Mouse (Mus musculus): ENCODE measurements around the gene Grpel1. TPM values are rescaled to one million over a fixed set of nuclear protein-coding genes. Genes with fewer than 3 reads are reported as not detected.

The Grpel1 gene
- polyA plus RNA-seq, 1 experiment from 2014 or later = 42.8 TPM

DNA sequence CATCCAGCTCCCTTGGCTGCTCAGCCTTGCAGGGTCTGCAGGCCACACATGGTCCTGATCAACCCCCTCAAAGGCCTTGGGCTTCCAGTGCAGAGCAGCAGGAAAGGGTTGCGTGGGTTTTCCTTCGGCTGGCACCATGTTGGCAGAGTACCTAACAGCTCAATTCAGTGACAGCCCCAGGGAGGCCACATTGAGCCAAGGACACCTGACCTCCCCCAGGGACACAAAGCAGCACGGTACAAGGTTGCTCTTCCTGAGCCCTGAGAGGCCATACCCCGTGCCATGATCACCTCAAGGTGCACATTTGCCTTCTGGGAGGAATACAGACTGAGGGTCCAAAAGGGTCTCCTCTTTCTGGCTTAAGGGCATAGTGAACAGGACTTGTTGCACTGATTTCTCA lies 20.2 kb upstream of the Grpel1 start:
- no peak overlapping the region for H3K9ac ChIP-seq (replicated peaks)
- WGBS = 54% methylated on average over 4 of the region's 4 CpGs
- no peak overlapping the region for H3K4me2 ChIP-seq
- H3K36me3 ChIP-seq = no peaks in the 10 kb centered on the region
- no peaks in the 10 kb centered on the region for H3K27me3 ChIP-seq (replicated peaks)
- H3K4me1 ChIP-seq = peaks cover 14% of the 10 kb centered on the region
- H3K27ac ChIP-seq (replicated peaks) = no peak overlapping the region
- no peak for ATAC-seq (ENCODE audit: low FRiP score)
- no peaks in the 10 kb centered on the region for H3K9me3 ChIP-seq (replicated peaks)
- H3K4me3 ChIP-seq (replicated peaks) = no peak overlapping the region

- peaks cover 14% of the 10 kb centered on the region for H3K4me1 ChIP-seq
- ATAC-seq (ENCODE audit: low FRiP score) = peak; percentile 26; the same call in 1 of the 2 replicates
- no peaks in the 10 kb centered on the region for H3K27me3 ChIP-seq (replicated peaks)
- H3K36me3 ChIP-seq = no peaks in the 10 kb centered on the region
- no peak overlapping the region for H3K4me2 ChIP-seq
- H3K4me3 ChIP-seq (replicated peaks) = no peak overlapping the region
- H3K9me3 ChIP-seq (replicated peaks) = no peaks in the 10 kb centered on the region
- H3K27ac ChIP-seq (replicated peaks) = 0 out of 2 replicates have a peak overlapping the region, but pooled peaks have one; percentile 9
- H3K9ac ChIP-seq (replicated peaks) = no peak overlapping the region
- whole genome bisulfite sequencing = 23% methylated on average over 8 of the region's 8 CpGs
Measured at GRCm38 (mm10) chr5:36445028-36445427, 19.8 kb upstream of the Grpel1 start.

- Histone ChIP-seq H3K4me1 (peaks cover 15% of the 10 kb centered on the region), H3K27me3 (replicated peaks) (no peaks in the 10 kb centered on the region), H3K9me3 (replicated peaks) (no peaks in the 10 kb centered on the region), H3K27ac (replicated peaks) (no peak overlapping the region), H3K36me3 (no peaks in the 10 kb centered on the region), H3K4me3 (replicated peaks) (no peak overlapping the region), H3K4me2 (no peak overlapping the region), H3K9ac (replicated peaks) (no peak overlapping the region)
- WGBS = 50% methylated on average over 9 of the region's 9 CpGs
- ATAC-seq (ENCODE audit: low FRiP score) = no peak
Measured at GRCm38 (mm10) chr5:36446166-36446890, 18.5 kb upstream of the Grpel1 start.

DNA sequence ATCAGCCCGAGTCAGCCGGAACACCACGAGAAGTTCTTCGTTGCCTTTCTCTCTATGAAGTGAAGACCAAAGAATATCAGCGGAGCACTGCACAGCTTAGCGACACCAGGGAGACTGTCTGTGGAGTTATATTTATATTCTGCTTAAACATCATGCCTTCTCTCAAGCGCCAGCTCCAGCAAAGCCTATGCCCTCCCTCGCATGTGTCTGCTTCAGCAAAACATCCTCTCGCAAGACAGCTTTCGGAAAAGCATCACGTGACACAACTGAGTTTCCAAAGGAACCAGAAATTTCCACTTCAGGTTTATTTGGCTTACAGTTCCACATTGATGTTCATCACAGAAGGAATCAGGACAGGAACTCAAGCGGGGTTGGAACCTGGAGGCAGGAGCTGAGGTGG lies 16.9 kb upstream of the Grpel1 start:
- WGBS = 94% methylated on average over 12 of the region's 12 CpGs
- no peak for ATAC-seq (ENCODE audit: low FRiP score)
- Histone ChIP-seq H3K4me1 (peaks cover 16% of the 10 kb centered on the region), H3K9ac (replicated peaks) (no peak overlapping the region), H3K4me3 (replicated peaks) (no peak overlapping the region), H3K36me3 (no peaks in the 10 kb centered on the region), H3K27me3 (replicated peaks) (no peaks in the 10 kb centered on the region), H3K4me2 (no peak overlapping the region), H3K27ac (replicated peaks) (no peak overlapping the region), H3K9me3 (replicated peaks) (no peaks in the 10 kb centered on the region)

- 87% methylated on average over 6 of the region's 6 CpGs for WGBS
- Histone ChIP-seq H3K27ac (replicated peaks) (no peak overlapping the region), H3K4me2 (no peak overlapping the region), H3K9me3 (replicated peaks) (no peaks in the 10 kb centered on the region), H3K27me3 (replicated peaks) (no peaks in the 10 kb centered on the region), H3K9ac (replicated peaks) (no peak overlapping the region), H3K36me3 (no peaks in the 10 kb centered on the region), H3K4me1 (peaks cover 16% of the 10 kb centered on the region), H3K4me3 (replicated peaks) (no peak overlapping the region)
- no peak for ATAC-seq (ENCODE audit: low FRiP score)
Measured at GRCm38 (mm10) chr5:36449710-36450358, 15.0 kb upstream of the Grpel1 start.

DNA sequence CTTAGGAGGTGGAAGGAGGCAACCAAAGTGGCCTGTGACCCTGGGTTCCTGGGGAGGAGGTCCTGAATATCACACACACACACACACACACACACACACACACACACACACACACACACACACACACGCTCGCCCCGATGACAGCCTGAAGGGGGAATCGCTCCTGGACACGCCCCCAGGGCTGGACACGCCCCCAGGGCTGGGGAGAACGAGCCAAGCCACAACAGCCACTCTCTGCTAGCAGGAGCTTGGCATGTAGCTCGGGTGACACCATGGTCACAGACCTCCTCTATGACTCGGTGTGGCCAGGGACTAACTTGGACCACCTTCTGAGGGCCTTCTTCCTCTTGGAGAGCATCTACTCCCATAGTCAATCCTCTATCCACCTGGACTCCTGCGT lies 13.7 kb upstream of the Grpel1 start:
- Histone ChIP-seq H3K27me3 (replicated peaks) (no peaks in the 10 kb centered on the region), H3K4me2 (no peak overlapping the region), H3K9ac (replicated peaks) (no peak overlapping the region), H3K27ac (replicated peaks) (no peak overlapping the region), H3K4me3 (replicated peaks) (no peak overlapping the region), H3K36me3 (no peaks in the 10 kb centered on the region), H3K4me1 (peaks cover 5% of the 10 kb centered on the region; the same call in 1 of the 2 replicates), H3K9me3 (replicated peaks) (no peaks in the 10 kb centered on the region)
- no peak for ATAC-seq (ENCODE audit: low FRiP score)
- WGBS = 26% methylated on average over 9 of the region's 10 CpGs

DNA sequence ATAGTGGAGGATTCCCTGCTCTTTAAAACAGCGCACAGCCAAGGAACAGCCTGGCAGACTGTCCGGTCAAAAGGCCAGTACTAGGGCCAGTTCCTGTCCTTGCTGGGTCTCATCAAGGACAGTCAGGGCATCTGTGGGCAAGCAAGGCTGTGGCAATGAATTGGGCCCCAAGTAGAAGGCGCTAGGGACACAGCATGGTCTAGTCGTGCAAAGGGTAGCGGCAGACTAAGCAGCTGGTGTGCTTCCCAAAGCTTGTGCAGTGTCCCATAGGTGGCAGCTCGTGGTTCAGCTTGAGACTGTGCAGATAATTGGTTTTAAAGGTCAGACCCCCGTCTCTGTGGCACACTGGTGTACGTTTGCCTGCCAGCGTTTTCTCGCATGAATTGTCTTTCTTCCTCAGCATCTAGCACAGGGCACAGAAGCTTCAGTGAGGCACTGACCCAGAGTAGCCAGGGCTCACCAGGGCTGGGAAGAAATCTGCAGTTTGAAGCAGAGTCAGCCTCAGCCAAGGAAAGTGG lies 12.9 kb upstream of the Grpel1 start:
- 59% methylated on average over 10 of the region's 10 CpGs for WGBS
- Histone ChIP-seq H3K9ac (replicated peaks) (no peak overlapping the region), H3K4me1 (peaks cover 3% of the 10 kb centered on the region; the same call in 1 of the 2 replicates), H3K4me3 (replicated peaks) (no peak overlapping the region), H3K4me2 (no peak overlapping the region), H3K9me3 (replicated peaks) (no peaks in the 10 kb centered on the region), H3K36me3 (no peaks in the 10 kb centered on the region), H3K27ac (replicated peaks) (no peak overlapping the region), H3K27me3 (replicated peaks) (no peaks in the 10 kb centered on the region)
- no peak for ATAC-seq (ENCODE audit: low FRiP score)

- Histone ChIP-seq H3K9ac (replicated peaks) (no peak overlapping the region), H3K4me2 (no peak overlapping the region), H3K27me3 (replicated peaks) (no peaks in the 10 kb centered on the region), H3K4me3 (replicated peaks) (no peak overlapping the region), H3K9me3 (replicated peaks) (no peaks in the 10 kb centered on the region), H3K36me3 (no peaks in the 10 kb centered on the region), H3K4me1 (peaks cover 3% of the 10 kb centered on the region; the same call in 1 of the 2 replicates), H3K27ac (replicated peaks) (no peak overlapping the region)
- ATAC-seq (ENCODE audit: low FRiP score) = no peak
- WGBS = 87% methylated on average over 6 of the region's 6 CpGs
Measured at GRCm38 (mm10) chr5:36452821-36453220, 12.0 kb upstream of the Grpel1 start.

DNA sequence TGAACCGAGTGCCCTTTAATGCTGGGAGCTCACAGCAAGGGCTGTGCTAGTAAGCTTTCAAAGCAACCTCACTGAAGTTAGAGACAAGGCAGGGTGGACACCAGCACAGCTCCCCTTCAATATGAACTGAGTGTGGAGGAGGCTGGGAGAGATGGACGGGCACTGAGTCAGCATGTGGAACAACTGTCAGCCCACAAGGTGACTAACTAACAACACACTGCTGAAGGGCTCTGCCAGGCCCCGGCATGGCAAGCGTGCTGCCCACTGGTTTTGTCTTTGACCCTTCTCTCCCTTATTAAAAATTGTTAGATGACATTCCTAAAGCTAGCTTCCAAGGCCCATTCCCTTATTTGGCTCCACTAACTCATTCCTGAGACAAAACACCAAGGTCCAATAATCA lies 7.1 kb upstream of the Grpel1 start:
- WGBS = 86% methylated on average over 4 of the region's 4 CpGs
- Histone ChIP-seq H3K27me3 (replicated peaks) (no peaks in the 10 kb centered on the region), H3K9ac (replicated peaks) (no peak overlapping the region), H3K4me1 (no peaks in the 10 kb centered on the region), H3K4me3 (replicated peaks) (no peak overlapping the region), H3K36me3 (no peaks in the 10 kb centered on the region), H3K4me2 (no peak overlapping the region), H3K27ac (replicated peaks) (no peak overlapping the region), H3K9me3 (replicated peaks) (no peaks in the 10 kb centered on the region)
- ATAC-seq (ENCODE audit: low FRiP score) = no peak

DNA sequence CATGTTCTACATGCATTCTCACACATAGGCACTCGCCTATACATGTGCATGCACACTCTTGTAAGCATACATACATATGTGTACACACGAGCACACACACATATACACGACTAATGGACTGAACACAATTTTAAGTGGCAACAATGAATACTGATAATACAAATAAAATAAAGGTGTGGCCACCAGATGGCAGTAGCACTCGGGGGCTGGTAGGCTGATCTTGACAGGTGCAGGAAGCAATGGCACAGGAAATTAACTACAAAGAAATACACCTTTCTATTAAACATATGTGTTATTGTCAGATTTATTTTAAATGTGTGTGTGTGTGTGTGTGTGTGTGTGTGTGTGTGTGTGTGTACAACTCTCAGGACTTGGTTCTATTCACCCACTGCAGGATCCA lies 5.9 kb upstream of the Grpel1 start:
- H3K4me2 ChIP-seq = no peak overlapping the region
- H3K9me3 ChIP-seq (replicated peaks) = no peaks in the 10 kb centered on the region
- H3K27me3 ChIP-seq (replicated peaks) = no peaks in the 10 kb centered on the region
- ATAC-seq (ENCODE audit: low FRiP score) = no peak
- no peak overlapping the region for H3K27ac ChIP-seq (replicated peaks)
- peaks cover 8% of the 10 kb centered on the region for H3K4me1 ChIP-seq
- no peak overlapping the region for H3K9ac ChIP-seq (replicated peaks)
- no peak overlapping the region for H3K4me3 ChIP-seq (replicated peaks)
- no peaks in the 10 kb centered on the region for H3K36me3 ChIP-seq
- WGBS = 25% methylated on average over 4 of the region's 4 CpGs

- ATAC-seq (ENCODE audit: low FRiP score) = no peak
- Histone ChIP-seq H3K36me3 (no peaks in the 10 kb centered on the region), H3K9ac (replicated peaks) (no peak overlapping the region), H3K4me3 (replicated peaks) (no peak overlapping the region), H3K27me3 (replicated peaks) (no peaks in the 10 kb centered on the region), H3K4me1 (peaks cover 17% of the 10 kb centered on the region), H3K4me2 (no peak overlapping the region), H3K9me3 (replicated peaks) (no peaks in the 10 kb centered on the region), H3K27ac (replicated peaks) (no peak overlapping the region)
- WGBS = 85% methylated on average over 2 of the region's 2 CpGs
Measured at GRCm38 (mm10) chr5:36460712-36461111, 4.1 kb upstream of the Grpel1 start.

DNA sequence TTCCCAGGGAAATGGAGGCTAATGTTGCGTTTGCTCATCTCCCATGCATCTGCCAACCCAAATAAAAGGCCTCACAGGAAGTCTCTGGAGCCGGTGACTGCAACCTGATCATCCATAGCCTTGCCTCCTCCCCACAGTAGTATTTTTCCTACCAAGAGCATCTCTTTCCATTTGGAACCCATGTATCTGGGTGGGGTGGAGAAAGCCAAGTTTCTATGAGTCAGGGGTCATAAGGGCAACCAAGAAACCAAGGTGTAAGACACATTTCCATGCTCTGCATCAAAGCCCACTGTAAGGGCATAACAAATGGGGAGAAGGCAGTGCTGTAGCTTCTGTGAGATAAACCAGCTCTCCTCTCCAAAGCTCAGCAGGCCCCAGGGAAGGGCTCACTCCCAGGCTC lies 3.6 kb upstream of the Grpel1 start:
- H3K9ac ChIP-seq (replicated peaks) = no peak overlapping the region
- ATAC-seq (ENCODE audit: low FRiP score) = no peak
- H3K4me3 ChIP-seq (replicated peaks) = no peak overlapping the region
- H3K9me3 ChIP-seq (replicated peaks) = no peaks in the 10 kb centered on the region
- H3K4me1 ChIP-seq = peaks cover 22% of the 10 kb centered on the region
- WGBS = 71% methylated on average over 2 of the region's 2 CpGs
- no peaks in the 10 kb centered on the region for H3K27me3 ChIP-seq (replicated peaks)
- H3K4me2 ChIP-seq = no peak overlapping the region
- H3K27ac ChIP-seq (replicated peaks) = no peak overlapping the region
- H3K36me3 ChIP-seq = no peaks in the 10 kb centered on the region
